Mouse (Mus musculus) forebrain, embryonic 10.5 days (tissue): ENCODE measurements around the gene Trmt6. TPM values are rescaled to one million over a fixed set of nuclear protein-coding genes. Genes with fewer than 3 reads are reported as not detected.

Experiments
- DNase-seq: peaks from one replicate; pipeline ENCODE4 v3.0.0-alpha.2; 2017; ENCODE audit warnings: low spot score; ENCODE audit errors: extremely low spot score
- H3K27ac ChIP-seq: fragments of 300-500 bp; sonication (generic); 2 replicates; pipeline ENCODE4 v1.5.1; 2016; ENCODE audit warnings: mild to moderate bottlenecking
- H3K27me3 ChIP-seq: fragments of 300-500 bp; sonication (generic); 2 replicates; pipeline ENCODE4 v1.6.1; 2016; ENCODE audit warnings: mild to moderate bottlenecking; ENCODE audit not compliant: poor library complexity, severe bottlenecking
- H3K36me3 ChIP-seq: fragments of 300-500 bp; sonication (generic); replicated peaks from 2 replicates; pipeline ENCODE4 v1.6.1; 2016; ENCODE audit warnings: mild to moderate bottlenecking, moderate library complexity
- H3K4me1 ChIP-seq: fragments of 300-500 bp; sonication (generic); 2 replicates; pipeline ENCODE4 v1.6.1; 2016
- H3K4me3 ChIP-seq: fragments of 300-500 bp; sonication (generic); 2 replicates; pipeline ENCODE4 v1.5.1; 2016; ENCODE audit warnings: mild to moderate bottlenecking, moderate library complexity
- H3K9me3 ChIP-seq: fragments of 300-500 bp; sonication (generic); 2 replicates; pipeline ENCODE4 v1.6.1; 2016; ENCODE audit warnings: mild to moderate bottlenecking, moderate library complexity
- WGBS: fragments of 180-500 bp; shearing (Covaris S2); methylation state at CpG from one replicate; pipeline ENCODE4 v1.1.7; 2016; 5-methylcytosine and 5-hydroxymethylcytosine counted together
- polyA plus RNA-seq: library from polyadenylated mRNA; unstranded; fragments of >200 nt; fragmentation: Nextera tagmentation; extraction: Ambion mirVana; gene quantifications from 2 replicates; pipeline ENCODE4 v1.2.1, GENCODE M21; 2016

Trmt6 gene
- polyA plus RNA-seq, 1 experiment from 2014 or later = 47.2 TPM

- H3K9me3 ChIP-seq = no peaks in the 10 kb centered on the region
- H3K27ac ChIP-seq = no peak overlapping the region
- DNase-seq = no peak
- no peaks in the 10 kb centered on the region for H3K36me3 ChIP-seq
- no peaks in the 10 kb centered on the region for H3K4me1 ChIP-seq
- H3K27me3 ChIP-seq = no peaks in the 10 kb centered on the region
- no peak overlapping the region for H3K4me3 ChIP-seq
- WGBS = 89% methylated on average over 19 of the region's 19 CpGs
Observed at GRCm38 (mm10) chr2:132793441-132794203, 22.2 kb downstream of the Trmt6 start.

GRCm38 (mm10) chr2:132784039-132784438, 31.8 kb downstream of the Trmt6 start:
- no peaks in the 10 kb centered on the region for H3K36me3 ChIP-seq
- peaks cover 13% of the 10 kb centered on the region for H3K4me1 ChIP-seq
- no peak overlapping the region for H3K4me3 ChIP-seq
- no peaks in the 10 kb centered on the region for H3K9me3 ChIP-seq
- DNase-seq = no peak
- peaks cover 11% of the 10 kb centered on the region; the same call in 1 of the 2 replicates for H3K27me3 ChIP-seq
- WGBS = 87% methylated on average over 6 of the region's 6 CpGs
- H3K27ac ChIP-seq = no peak overlapping the region

GRCm38 (mm10) chr2:132781439-132782068, 34.3 kb downstream of the Trmt6 start:
- peaks cover 18% of the 10 kb centered on the region for H3K4me1 ChIP-seq
- H3K4me3 ChIP-seq = peak overlapping the region; percentile 61
- peak; percentile 92 for DNase-seq
- WGBS = 1% methylated on average over 41 of the region's 41 CpGs
- no peaks in the 10 kb centered on the region for H3K36me3 ChIP-seq
- peak overlapping the region; percentile 13 for H3K27ac ChIP-seq
- no peaks in the 10 kb centered on the region for H3K9me3 ChIP-seq
- H3K27me3 ChIP-seq = peaks cover 11% of the 10 kb centered on the region; the same call in 1 of the 2 replicates

GRCm38 (mm10) chr2:132780978-132781377, 34.9 kb downstream of the Trmt6 start, which contains the start of gene Chgb:
Chgb (plus strand) TSS chr2:132781278.
- DNase-seq = no peak
- Histone ChIP-seq H3K4me1 (peaks cover 18% of the 10 kb centered on the region), H3K9me3 (no peaks in the 10 kb centered on the region), H3K27ac (peak within 1 kb of the TSS; percentile 13), H3K27me3 (peaks cover 11% of the 10 kb centered on the region; the same call in 1 of the 2 replicates), H3K4me3 (peak within 1 kb of the TSS; percentile 61), H3K36me3 (no peaks in the 10 kb centered on the region)
- 6% methylated on average over 4 of the region's 4 CpGs for WGBS

- Histone ChIP-seq H3K36me3 (no peaks in the 10 kb centered on the region), H3K4me3 (no peak overlapping the region), H3K27me3 (no peaks in the 10 kb centered on the region), H3K9me3 (no peaks in the 10 kb centered on the region), H3K4me1 (no peaks in the 10 kb centered on the region), H3K27ac (no peak overlapping the region)
- 89% methylated on average over 1 of the region's 1 CpGs for WGBS
- no peak for DNase-seq
Observed at GRCm38 (mm10) chr2:132770822-132771221, 45.0 kb downstream of the Trmt6 start.

- Histone ChIP-seq H3K4me1 (no peaks in the 10 kb centered on the region), H3K36me3 (no peaks in the 10 kb centered on the region), H3K4me3 (no peak overlapping the region), H3K27ac (no peak overlapping the region), H3K27me3 (no peaks in the 10 kb centered on the region), H3K9me3 (no peaks in the 10 kb centered on the region)
- no peak for DNase-seq
- WGBS = 71% methylated on average over 5 of the region's 5 CpGs
Observed at GRCm38 (mm10) chr2:132757911-132758310, 57.9 kb downstream of the Trmt6 start.

Other genes starting within 250 kb of the Trmt6 start
- 24.7 and 31.7 TPM in 2 replicates for gene Gpcpd1, start 228.3 kb downstream of the Trmt6 start, polyA plus RNA-seq
- 15.1 and 16.0 TPM in 2 replicates for gene Shld1, start 129.1 kb downstream of the Trmt6 start, polyA plus RNA-seq
- 0.91 and 1.9 TPM in 2 replicates for gene Chgb, start 34.8 kb downstream of the Trmt6 start, polyA plus RNA-seq
- 34.4 and 36.1 TPM in 2 replicates for gene Mcm8, start 86 bp upstream of the Trmt6 start, polyA plus RNA-seq
- gene Crls1, start 30.6 kb upstream of the Trmt6 start, polyA plus RNA-seq = 7.1 and 8.3 TPM in 2 replicates
- gene Lrrn4, start 64.8 kb upstream of the Trmt6 start, polyA plus RNA-seq = 0.62 and 0.70 TPM in 2 replicates
- gene Fermt1, start 129.9 kb upstream of the Trmt6 start, polyA plus RNA-seq = 7.5 and 9.3 TPM in 2 replicates